Mouse (Mus musculus): ENCODE results near the gene Cnnm2. TPM values are rescaled to one million over a fixed set of nuclear protein-coding genes. Genes with fewer than 3 reads are reported as not detected.
A peak's percentile ranks its signal among the peaks of the same experiment; 100 is the strongest.

Cnnm2 gene
- polyA plus RNA-seq, 1 experiment from 2014 or later, result 4.1 TPM

DNA sequence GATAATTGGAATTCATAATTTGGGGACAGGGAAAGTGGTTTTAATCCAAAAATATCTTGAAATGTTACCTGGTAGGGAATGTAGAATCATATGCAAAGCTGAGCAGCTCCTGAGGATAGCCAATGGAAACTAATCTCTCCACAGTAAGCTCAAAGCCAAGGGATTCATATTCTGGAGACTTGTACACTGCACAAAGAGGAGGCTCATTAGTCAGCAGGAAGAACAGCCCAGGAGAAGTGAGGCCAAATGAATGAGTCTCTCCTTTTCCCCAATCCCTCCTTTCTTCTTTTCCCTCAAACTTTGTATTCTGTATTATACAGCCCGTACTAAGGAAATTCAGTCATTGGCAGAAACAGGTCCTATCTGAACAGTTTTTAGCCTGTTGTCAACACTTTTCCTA is 143.5 kb downstream of the Cnnm2 start:
- H3K27me3 ChIP-seq, result no peaks in the 10 kb centered on the region
- no peak overlapping the region for H3K4me2 ChIP-seq (replicated peaks)
- H3K27ac ChIP-seq (replicated peaks), result no peak overlapping the region
- no peak overlapping the region for H3K4me3 ChIP-seq (replicated peaks)
- ATAC-seq (ENCODE audit: insufficient number of reproducible peaks, low FRiP score, low TSS enrichment, low read depth), result no peak
- no peak overlapping the region for H3K9ac ChIP-seq
- 88% methylated on average over 1 of the region's 1 CpGs for WGBS
- no peaks in the 10 kb centered on the region for H3K9me3 ChIP-seq (replicated peaks)
- peaks cover 5% of the 10 kb centered on the region; the same call in 1 of the 2 replicates for H3K4me1 ChIP-seq
- H3K36me3 ChIP-seq, result peaks cover 7% of the 10 kb centered on the region; the same call in 1 of the 2 replicates

DNA sequence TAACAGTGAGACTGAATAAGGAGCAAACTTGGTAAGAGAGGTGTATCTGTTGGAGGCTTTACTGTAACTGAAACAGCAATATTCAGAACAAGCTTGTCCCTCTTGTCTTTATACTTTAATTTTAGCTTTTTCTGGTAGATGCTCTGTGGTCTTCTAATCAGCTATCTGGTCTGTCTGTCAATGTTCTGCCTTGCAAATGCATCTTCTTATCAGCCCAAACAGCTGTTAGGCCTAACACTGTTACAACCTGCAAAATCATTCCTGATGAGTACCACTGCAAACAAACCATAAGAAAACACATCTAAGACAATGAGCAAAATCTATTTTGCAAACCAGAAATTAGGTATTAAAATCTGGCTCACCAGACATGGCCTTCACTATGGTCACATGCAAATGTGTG is 144.0 kb downstream of the Cnnm2 start:
- Histone ChIP-seq H3K27me3 (no peaks in the 10 kb centered on the region), H3K4me1 (peaks cover 5% of the 10 kb centered on the region; the same call in 1 of the 2 replicates), H3K36me3 (peaks cover 7% of the 10 kb centered on the region; the same call in 1 of the 2 replicates), H3K4me3 (replicated peaks) (no peak overlapping the region), H3K27ac (replicated peaks) (no peak overlapping the region), H3K9me3 (replicated peaks) (no peaks in the 10 kb centered on the region), H3K4me2 (replicated peaks) (no peak overlapping the region), H3K9ac (no peak overlapping the region)
- no peak for ATAC-seq (ENCODE audit: insufficient number of reproducible peaks, low FRiP score, low TSS enrichment, low read depth)

DNA sequence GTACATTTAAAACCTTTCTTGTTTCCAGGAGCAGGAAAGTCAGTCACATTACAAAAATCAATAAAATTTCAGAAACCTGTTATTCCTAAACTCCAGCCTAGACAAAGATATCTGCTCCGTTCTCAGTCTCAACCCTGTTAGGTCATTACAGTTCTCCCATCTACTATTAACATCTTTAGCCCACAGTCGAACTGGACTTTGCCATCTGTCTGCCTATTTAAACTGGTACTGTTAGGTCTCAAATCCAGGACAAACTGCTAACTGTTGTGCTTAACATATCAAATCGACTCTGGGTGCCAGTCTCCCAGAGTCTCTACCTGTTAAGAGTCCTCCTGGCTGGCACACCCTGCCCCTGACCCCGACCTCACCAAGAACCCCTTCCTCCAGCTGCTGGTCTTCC is 144.6 kb downstream of the Cnnm2 start:
- H3K27ac ChIP-seq (replicated peaks), result no peak overlapping the region
- no peaks in the 10 kb centered on the region for H3K27me3 ChIP-seq
- no peak overlapping the region for H3K4me3 ChIP-seq (replicated peaks)
- H3K36me3 ChIP-seq, result peaks cover 7% of the 10 kb centered on the region; the same call in 1 of the 2 replicates
- 92% methylated on average over 4 of the region's 4 CpGs for WGBS
- H3K4me2 ChIP-seq (replicated peaks), result no peak overlapping the region
- peaks cover 5% of the 10 kb centered on the region; the same call in 1 of the 2 replicates for H3K4me1 ChIP-seq
- no peak for ATAC-seq (ENCODE audit: insufficient number of reproducible peaks, low FRiP score, low TSS enrichment, low read depth)
- no peaks in the 10 kb centered on the region for H3K9me3 ChIP-seq (replicated peaks)
- H3K9ac ChIP-seq, result no peak overlapping the region

- Histone ChIP-seq H3K4me1 (peaks cover 5% of the 10 kb centered on the region; the same call in 1 of the 2 replicates), H3K9me3 (replicated peaks) (no peaks in the 10 kb centered on the region), H3K4me3 (replicated peaks) (no peak overlapping the region), H3K9ac (no peak overlapping the region), H3K36me3 (peaks cover 12% of the 10 kb centered on the region; the same call in 1 of the 2 replicates), H3K4me2 (replicated peaks) (no peak overlapping the region), H3K27ac (replicated peaks) (no peak overlapping the region), H3K27me3 (no peaks in the 10 kb centered on the region)
- no peak for ATAC-seq (ENCODE audit: insufficient number of reproducible peaks, low FRiP score, low TSS enrichment, low read depth)
- 78% methylated on average over 5 of the region's 5 CpGs for WGBS
Observed at GRCm38 (mm10) chr19:46908207-46908606, 146.8 kb downstream of the Cnnm2 start.

DNA sequence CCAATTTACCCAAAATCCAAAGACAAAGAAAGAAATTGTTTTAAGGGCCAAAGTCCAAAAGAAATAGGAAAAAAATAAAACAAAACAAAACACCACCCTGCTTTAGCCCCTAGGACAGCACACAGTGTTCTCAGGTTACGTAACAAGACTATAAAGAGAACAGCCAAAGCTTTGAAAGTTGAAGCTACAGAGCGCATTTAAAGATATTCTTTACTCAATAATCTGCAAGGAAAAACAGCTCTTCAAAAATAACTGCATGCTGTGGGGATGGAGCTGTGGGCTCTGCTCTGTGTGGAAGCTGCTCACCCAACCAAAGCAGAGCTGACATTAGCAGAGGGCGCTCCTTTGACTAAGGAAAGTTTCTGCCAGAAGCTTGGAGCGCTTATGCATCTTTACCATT is 147.6 kb downstream of the Cnnm2 start:
- H3K4me1 ChIP-seq, result peaks cover 5% of the 10 kb centered on the region; the same call in 1 of the 2 replicates
- peaks cover 8% of the 10 kb centered on the region; the same call in 1 of the 2 replicates for H3K36me3 ChIP-seq
- no peaks in the 10 kb centered on the region for H3K9me3 ChIP-seq (replicated peaks)
- H3K9ac ChIP-seq, result no peak overlapping the region
- H3K27ac ChIP-seq (replicated peaks), result peak overlapping the region; percentile 49; the same call in 1 of the 2 replicates
- H3K4me3 ChIP-seq (replicated peaks), result no peak overlapping the region
- WGBS, result 45% methylated on average over 4 of the region's 4 CpGs
- no peak overlapping the region for H3K4me2 ChIP-seq (replicated peaks)
- ATAC-seq (ENCODE audit: insufficient number of reproducible peaks, low FRiP score, low TSS enrichment, low read depth), result no peak
- H3K27me3 ChIP-seq, result no peaks in the 10 kb centered on the region

- Histone ChIP-seq H3K9ac (no peak overlapping the region), H3K4me2 (replicated peaks) (no peak overlapping the region), H3K9me3 (replicated peaks) (no peaks in the 10 kb centered on the region), H3K27me3 (no peaks in the 10 kb centered on the region), H3K4me3 (replicated peaks) (no peak overlapping the region), H3K27ac (replicated peaks) (no peak overlapping the region), H3K4me1 (peaks cover 5% of the 10 kb centered on the region; the same call in 1 of the 2 replicates), H3K36me3 (peaks cover 5% of the 10 kb centered on the region; the same call in 1 of the 2 replicates)
- no peak for ATAC-seq (ENCODE audit: insufficient number of reproducible peaks, low FRiP score, low TSS enrichment, low read depth)
- WGBS, result 81% methylated on average over 3 of the region's 3 CpGs
Observed at GRCm38 (mm10) chr19:46911492-46911891, 150.1 kb downstream of the Cnnm2 start.

DNA sequence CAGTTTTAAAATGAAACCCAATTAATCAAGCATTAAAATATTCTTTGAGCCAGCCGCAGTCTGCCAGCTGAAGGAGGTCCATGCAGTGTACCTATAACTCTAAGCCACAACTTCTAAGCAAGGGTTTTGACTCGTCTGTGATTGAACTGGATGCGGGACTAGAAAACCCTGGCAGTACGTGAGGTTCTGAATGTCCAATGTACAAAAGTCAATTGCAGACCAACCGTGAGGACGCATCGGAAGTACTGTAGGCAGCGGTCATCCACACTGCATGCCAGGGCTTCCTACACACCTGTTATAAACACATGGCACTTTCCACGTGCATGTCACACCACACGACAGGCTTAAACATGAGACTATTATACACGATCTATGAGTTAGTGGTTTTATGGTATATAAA is 152.2 kb downstream of the Cnnm2 start:
- Histone ChIP-seq H3K27me3 (no peaks in the 10 kb centered on the region), H3K9ac (no peak overlapping the region), H3K4me1 (peaks cover 5% of the 10 kb centered on the region; the same call in 1 of the 2 replicates), H3K36me3 (peaks cover 5% of the 10 kb centered on the region; the same call in 1 of the 2 replicates), H3K4me2 (replicated peaks) (no peak overlapping the region), H3K9me3 (replicated peaks) (no peaks in the 10 kb centered on the region), H3K4me3 (replicated peaks) (no peak overlapping the region), H3K27ac (replicated peaks) (no peak overlapping the region)
- no peak for ATAC-seq (ENCODE audit: insufficient number of reproducible peaks, low FRiP score, low TSS enrichment, low read depth)
- 89% methylated on average over 11 of the region's 11 CpGs for WGBS

DNA sequence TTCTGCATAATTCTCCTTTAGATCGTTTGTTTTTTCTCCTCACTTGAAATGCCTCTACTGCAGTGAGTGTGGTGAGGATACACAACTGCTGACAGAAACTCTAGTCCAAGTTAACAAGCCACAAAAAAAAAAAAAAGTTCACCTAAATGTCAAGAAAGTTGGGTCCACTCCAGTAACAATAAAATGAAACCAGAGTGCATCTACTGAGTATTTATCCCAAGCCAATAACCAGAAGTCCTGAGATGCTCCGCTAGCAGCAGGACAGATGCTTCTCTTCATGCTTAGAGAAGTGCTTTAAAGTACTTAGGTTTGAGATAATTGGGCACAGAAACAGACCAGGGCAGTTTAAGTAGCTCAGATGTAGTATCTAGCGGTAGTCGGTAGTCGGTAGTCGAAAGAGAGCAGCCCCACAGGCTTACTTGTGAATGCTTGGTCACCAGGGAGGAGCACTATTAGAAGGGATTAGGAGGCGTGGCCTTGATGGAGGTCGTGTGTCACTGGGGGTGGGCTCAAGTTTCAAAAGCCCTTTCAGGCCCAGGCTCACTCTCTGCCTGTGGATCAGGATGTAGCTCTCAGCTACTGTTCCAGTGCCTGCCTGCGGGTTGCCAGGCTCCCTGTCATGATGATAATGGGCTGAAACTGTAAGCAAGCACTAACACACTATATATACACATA is 154.1 kb downstream of the Cnnm2 start:
- WGBS, result 60% methylated on average over 9 of the region's 9 CpGs
- Histone ChIP-seq H3K4me3 (replicated peaks) (no peak overlapping the region), H3K9me3 (replicated peaks) (no peaks in the 10 kb centered on the region), H3K27ac (replicated peaks) (no peak overlapping the region), H3K27me3 (no peaks in the 10 kb centered on the region), H3K36me3 (peaks cover 6% of the 10 kb centered on the region; the same call in 1 of the 2 replicates), H3K9ac (no peak overlapping the region), H3K4me2 (replicated peaks) (no peak overlapping the region), H3K4me1 (no peaks in the 10 kb centered on the region)
- no peak for ATAC-seq (ENCODE audit: insufficient number of reproducible peaks, low FRiP score, low TSS enrichment, low read depth)

- WGBS, result 85% methylated on average over 6 of the region's 6 CpGs
- H3K9ac ChIP-seq, result no peak overlapping the region
Observed at GRCm38 (mm10) chr19:46920571-46920970, 159.2 kb downstream of the Cnnm2 start.

GRCm38 (mm10) chr19:46926357-46926756 is 165.0 kb downstream of the Cnnm2 start:
- Histone ChIP-seq H3K4me3 (replicated peaks) (no peak overlapping the region), H3K9ac (no peak overlapping the region), H3K4me1 (peaks cover 24% of the 10 kb centered on the region), H3K27ac (replicated peaks) (peak overlapping the region; percentile 25; the same call in 1 of the 2 replicates), H3K9me3 (replicated peaks) (no peaks in the 10 kb centered on the region), H3K27me3 (no peaks in the 10 kb centered on the region), H3K36me3 (no peaks in the 10 kb centered on the region), H3K4me2 (replicated peaks) (no peak overlapping the region)
- 48% methylated on average over 4 of the region's 4 CpGs for WGBS
- ATAC-seq (ENCODE audit: insufficient number of reproducible peaks, low FRiP score, low TSS enrichment, low read depth), result no peak

More at GRCm38 (mm10) chr19:46920571-46920970, 159.2 kb downstream of the Cnnm2 start:
- Histone ChIP-seq H3K27me3 (no peaks in the 10 kb centered on the region), H3K9me3 (replicated peaks) (no peaks in the 10 kb centered on the region), H3K4me3 (replicated peaks) (no peak overlapping the region), H3K4me1 (no peaks in the 10 kb centered on the region), H3K27ac (replicated peaks) (no peak overlapping the region), H3K36me3 (0 out of 2 replicates have a peak, but pooled peaks cover 4% of the 10 kb centered on the region), H3K4me2 (replicated peaks) (no peak overlapping the region)
- no peak for ATAC-seq (ENCODE audit: insufficient number of reproducible peaks, low FRiP score, low TSS enrichment, low read depth)

DNA sequence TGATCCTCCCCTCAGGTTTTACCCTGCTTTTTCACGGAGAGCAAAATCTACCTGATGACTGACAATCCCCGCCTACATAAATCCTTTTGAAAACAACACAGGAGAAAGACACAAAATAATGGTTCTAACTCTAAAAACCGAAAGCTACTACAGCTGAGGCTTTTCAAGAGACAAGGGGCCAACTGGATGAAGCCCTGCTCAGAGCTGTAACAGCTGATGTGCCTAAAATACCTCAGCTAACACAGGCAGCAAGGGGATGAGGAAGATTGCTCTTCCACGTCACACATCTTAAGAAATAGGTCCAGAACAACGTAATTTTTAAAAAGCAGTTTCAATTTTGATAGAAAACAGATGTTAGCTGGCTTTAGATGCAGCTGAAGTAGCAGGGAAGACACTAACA is 165.6 kb downstream of the Cnnm2 start:
- Histone ChIP-seq H3K9me3 (replicated peaks) (no peaks in the 10 kb centered on the region), H3K4me3 (replicated peaks) (no peak overlapping the region), H3K4me1 (peaks cover 24% of the 10 kb centered on the region), H3K27ac (replicated peaks) (peak overlapping the region; percentile 36; the same call in 1 of the 2 replicates), H3K36me3 (no peaks in the 10 kb centered on the region), H3K9ac (no peak overlapping the region), H3K4me2 (replicated peaks) (0 out of 2 replicates have a peak overlapping the region, but pooled peaks have one; percentile 18), H3K27me3 (no peaks in the 10 kb centered on the region)
- 20% methylated on average over 5 of the region's 5 CpGs for WGBS
- ATAC-seq (ENCODE audit: insufficient number of reproducible peaks, low FRiP score, low TSS enrichment, low read depth), result no peak

Data from embryonic facial prominence, embryonic 15.5 days (tissue).